Mouse (Mus musculus): ENCODE results near the gene Pex11b.

GRCm38 (mm10) chr3:96679159-96679674 is 44.0 kb downstream of the Pex11b start:
- no peak for TF ChIP-seq CTCF (IDR thresholded peaks at IDR 0.05; ENCODE audit: low read depth, low read length)
- no peak for TF ChIP-seq POLR2A (IDR thresholded peaks at IDR 0.05; ENCODE audit: extremely low read depth, insufficient read depth, low read length)

Data from liver, adult 2 months (tissue).